Mouse (Mus musculus): Measurements from ENCODE around the gene Shroom1. TPM values are rescaled to one million over a fixed set of nuclear protein-coding genes. Genes with fewer than 3 reads are reported as not detected.

Gene Shroom1
- polyA plus RNA-seq, 1 experiment from 2014 or later, result 2.3 TPM

- no peaks in the 10 kb centered on the region for H3K9me3 ChIP-seq
- ATAC-seq (replicated peaks), result no peak
- H3K27me3 ChIP-seq, result peaks cover 3% of the 10 kb centered on the region; the same call in 1 of the 2 replicates
- H3K4me3 ChIP-seq, result no peak overlapping the region
- H3K36me3 ChIP-seq, result no peaks in the 10 kb centered on the region
- no peak overlapping the region for H3K9ac ChIP-seq (replicated peaks)
- WGBS, result 60% methylated on average over 15 of the region's 15 CpGs
- no peaks in the 10 kb centered on the region for H3K4me1 ChIP-seq
- no peak overlapping the region for H3K27ac ChIP-seq (replicated peaks)
- no peak overlapping the region for H3K4me2 ChIP-seq (replicated peaks)
Measured at GRCm38 (mm10) chr11:53450070-53450705, 6.8 kb upstream of the Shroom1 start.

GRCm38 (mm10) chr11:53451361-53451760, 5.6 kb upstream of the Shroom1 start:
- Histone ChIP-seq H3K9ac (replicated peaks) (no peak overlapping the region), H3K27me3 (peaks cover 9% of the 10 kb centered on the region; the same call in 1 of the 2 replicates), H3K9me3 (no peaks in the 10 kb centered on the region), H3K27ac (replicated peaks) (no peak overlapping the region), H3K4me3 (no peak overlapping the region), H3K4me1 (no peaks in the 10 kb centered on the region), H3K4me2 (replicated peaks) (no peak overlapping the region), H3K36me3 (no peaks in the 10 kb centered on the region)
- 85% methylated on average over 2 of the region's 2 CpGs for whole genome bisulfite sequencing
- ATAC-seq (replicated peaks), result no peak

- peaks cover 9% of the 10 kb centered on the region for H3K4me1 ChIP-seq
- H3K4me3 ChIP-seq, result no peak overlapping the region
- H3K4me2 ChIP-seq (replicated peaks), result no peak overlapping the region
- H3K27ac ChIP-seq (replicated peaks), result no peak overlapping the region
- H3K36me3 ChIP-seq, result no peaks in the 10 kb centered on the region
- no peaks in the 10 kb centered on the region for H3K9me3 ChIP-seq
- no peak for ATAC-seq (replicated peaks)
- H3K27me3 ChIP-seq, result peaks cover 15% of the 10 kb centered on the region; the same call in 1 of the 2 replicates
- 95% methylated on average over 9 of the region's 9 CpGs for WGBS
- no peak overlapping the region for H3K9ac ChIP-seq (replicated peaks)
Measured at GRCm38 (mm10) chr11:53452396-53452795, 4.6 kb upstream of the Shroom1 start.

GRCm38 (mm10) chr11:53453031-53453430, 4.0 kb upstream of the Shroom1 start:
- Histone ChIP-seq H3K4me2 (replicated peaks) (no peak overlapping the region), H3K9me3 (no peaks in the 10 kb centered on the region), H3K4me3 (no peak overlapping the region), H3K27me3 (peaks cover 21% of the 10 kb centered on the region), H3K4me1 (peaks cover 12% of the 10 kb centered on the region), H3K9ac (replicated peaks) (no peak overlapping the region), H3K36me3 (no peaks in the 10 kb centered on the region), H3K27ac (replicated peaks) (no peak overlapping the region)
- WGBS, result 90% methylated on average over 5 of the region's 5 CpGs
- ATAC-seq (replicated peaks), result no peak

- Histone ChIP-seq H3K27me3 (peaks cover 40% of the 10 kb centered on the region), H3K4me2 (replicated peaks) (peak overlapping the region; percentile 69), H3K9me3 (no peaks in the 10 kb centered on the region), H3K9ac (replicated peaks) (peak overlapping the region; percentile 39), H3K27ac (replicated peaks) (no peak overlapping the region), H3K36me3 (no peaks in the 10 kb centered on the region), H3K4me3 (peak overlapping the region; percentile 43), H3K4me1 (peaks cover 12% of the 10 kb centered on the region)
- ATAC-seq (replicated peaks), result peak; percentile 19; the same call in 1 of the 2 replicates
- WGBS, result 4% methylated on average over 29 of the region's 29 CpGs
Measured at GRCm38 (mm10) chr11:53457372-53457954, 458 bp downstream of the Shroom1 start.

- H3K9me3 ChIP-seq, result no peaks in the 10 kb centered on the region
- peaks cover 55% of the 10 kb centered on the region for H3K27me3 ChIP-seq
- no peak overlapping the region for H3K4me3 ChIP-seq
- no peak overlapping the region for H3K27ac ChIP-seq (replicated peaks)
- ATAC-seq (replicated peaks), result no peak
- no peak overlapping the region for H3K9ac ChIP-seq (replicated peaks)
- H3K36me3 ChIP-seq, result no peaks in the 10 kb centered on the region
- WGBS, result 61% methylated on average over 3 of the region's 3 CpGs
- H3K4me2 ChIP-seq (replicated peaks), result no peak overlapping the region
- H3K4me1 ChIP-seq, result peaks cover 21% of the 10 kb centered on the region
Measured at GRCm38 (mm10) chr11:53458996-53459395, 2.0 kb downstream of the Shroom1 start.

GRCm38 (mm10) chr11:53460192-53460591, 3.2 kb downstream of the Shroom1 start:
- no peak overlapping the region for H3K9ac ChIP-seq (replicated peaks)
- H3K27me3 ChIP-seq, result peaks cover 63% of the 10 kb centered on the region
- no peaks in the 10 kb centered on the region for H3K36me3 ChIP-seq
- ATAC-seq (replicated peaks), result no peak
- H3K4me2 ChIP-seq (replicated peaks), result no peak overlapping the region
- H3K4me1 ChIP-seq, result peaks cover 22% of the 10 kb centered on the region
- no peaks in the 10 kb centered on the region for H3K9me3 ChIP-seq
- H3K4me3 ChIP-seq, result no peak overlapping the region
- WGBS, result 91% methylated on average over 3 of the region's 3 CpGs
- H3K27ac ChIP-seq (replicated peaks), result no peak overlapping the region

GRCm38 (mm10) chr11:53461727-53462126, 4.7 kb downstream of the Shroom1 start:
- no peak overlapping the region for H3K27ac ChIP-seq (replicated peaks)

GRCm38 (mm10) chr11:53463551-53464424, 6.8 kb downstream of the Shroom1 start:
- WGBS, result 6% methylated on average over 55 of the region's 55 CpGs
- peaks cover 52% of the 10 kb centered on the region for H3K27me3 ChIP-seq
- no peaks in the 10 kb centered on the region for H3K9me3 ChIP-seq
- no peak for ATAC-seq (replicated peaks)
- H3K4me1 ChIP-seq, result peaks cover 17% of the 10 kb centered on the region
- no peak overlapping the region for H3K27ac ChIP-seq (replicated peaks)
- no peak overlapping the region; the same call in 1 of the 2 replicates for H3K9ac ChIP-seq (replicated peaks)
- H3K4me2 ChIP-seq (replicated peaks), result peak overlapping the region; percentile 84
- peak overlapping the region; percentile 41 for H3K4me3 ChIP-seq
- no peaks in the 10 kb centered on the region for H3K36me3 ChIP-seq

More at GRCm38 (mm10) chr11:53461727-53462126, 4.7 kb downstream of the Shroom1 start:
- no peak for ATAC-seq (replicated peaks)
- H3K9me3 ChIP-seq, result no peaks in the 10 kb centered on the region
- H3K4me3 ChIP-seq, result no peak overlapping the region
- no peaks in the 10 kb centered on the region for H3K36me3 ChIP-seq
- peaks cover 24% of the 10 kb centered on the region for H3K4me1 ChIP-seq
- H3K4me2 ChIP-seq (replicated peaks), result no peak overlapping the region
- WGBS, result 18% methylated on average over 5 of the region's 5 CpGs
- peaks cover 63% of the 10 kb centered on the region for H3K27me3 ChIP-seq
- no peak overlapping the region for H3K9ac ChIP-seq (replicated peaks)

GRCm38 (mm10) chr11:53466231-53466971, 9.4 kb downstream of the Shroom1 start:
- no peak overlapping the region for H3K27ac ChIP-seq (replicated peaks)
- H3K27me3 ChIP-seq, result peaks cover 49% of the 10 kb centered on the region

GRCm38 (mm10) chr11:53469294-53469967, 12.4 kb downstream of the Shroom1 start:
- 23% methylated on average over 16 of the region's 16 CpGs for WGBS
- Histone ChIP-seq H3K9ac (replicated peaks) (no peak overlapping the region), H3K27ac (replicated peaks) (no peak overlapping the region), H3K27me3 (peaks cover 20% of the 10 kb centered on the region), H3K4me2 (replicated peaks) (peak overlapping the region; percentile 43), H3K9me3 (no peaks in the 10 kb centered on the region), H3K4me3 (peak overlapping the region; percentile 23), H3K4me1 (peaks cover 23% of the 10 kb centered on the region), H3K36me3 (no peaks in the 10 kb centered on the region)
- no peak for ATAC-seq (replicated peaks)

More at GRCm38 (mm10) chr11:53466231-53466971, 9.4 kb downstream of the Shroom1 start:
- ATAC-seq (replicated peaks), result peak; percentile 39
- Histone ChIP-seq H3K9me3 (no peaks in the 10 kb centered on the region), H3K4me2 (replicated peaks) (peak overlapping the region; percentile 47), H3K9ac (replicated peaks) (peak overlapping the region; percentile 35), H3K36me3 (no peaks in the 10 kb centered on the region), H3K4me1 (peaks cover 32% of the 10 kb centered on the region), H3K4me3 (peak overlapping the region; percentile 37)
- 7% methylated on average over 40 of the region's 40 CpGs for WGBS

Measured in forebrain, embryonic 15.5 days (tissue).